Mouse (Mus musculus) C2C12 (cell line): ENCODE results near the gene Pla2g3.

Experiments used
- CEBPB ChIP-seq: IDR thresholded peaks from one replicate; pipeline ENCODE4 v1.6.1; 2011; ENCODE audit warnings: low read depth, mild to moderate bottlenecking, control low read depth, moderate library complexity
- CTCF ChIP-seq: IDR thresholded peaks from one replicate; pipeline ENCODE4 v1.5.1; 2011; ENCODE audit not compliant: control insufficient read depth, insufficient read depth, insufficient read length
- FOSL1 ChIP-seq: IDR thresholded peaks from one replicate; pipeline ENCODE4 v1.8.0; 2011; ENCODE audit warnings: mild to moderate bottlenecking, low read length; ENCODE audit not compliant: poor library complexity, insufficient read depth, severe bottlenecking
- MAX ChIP-seq: IDR thresholded peaks from one replicate; pipeline ENCODE4 v1.6.1; 2011; ENCODE audit warnings: mild to moderate bottlenecking, control low read depth
- MYOD1 ChIP-seq: IDR thresholded peaks from one replicate; pipeline ENCODE4 v1.6.1; 2011; ENCODE audit warnings: low read depth; ENCODE audit not compliant: control insufficient read depth, insufficient read length
- MYOG ChIP-seq: IDR thresholded peaks from one replicate; pipeline ENCODE4 v1.6.1; 2011; ENCODE audit not compliant: control insufficient read depth, insufficient read length; ENCODE audit errors: extremely low read depth

DNA sequence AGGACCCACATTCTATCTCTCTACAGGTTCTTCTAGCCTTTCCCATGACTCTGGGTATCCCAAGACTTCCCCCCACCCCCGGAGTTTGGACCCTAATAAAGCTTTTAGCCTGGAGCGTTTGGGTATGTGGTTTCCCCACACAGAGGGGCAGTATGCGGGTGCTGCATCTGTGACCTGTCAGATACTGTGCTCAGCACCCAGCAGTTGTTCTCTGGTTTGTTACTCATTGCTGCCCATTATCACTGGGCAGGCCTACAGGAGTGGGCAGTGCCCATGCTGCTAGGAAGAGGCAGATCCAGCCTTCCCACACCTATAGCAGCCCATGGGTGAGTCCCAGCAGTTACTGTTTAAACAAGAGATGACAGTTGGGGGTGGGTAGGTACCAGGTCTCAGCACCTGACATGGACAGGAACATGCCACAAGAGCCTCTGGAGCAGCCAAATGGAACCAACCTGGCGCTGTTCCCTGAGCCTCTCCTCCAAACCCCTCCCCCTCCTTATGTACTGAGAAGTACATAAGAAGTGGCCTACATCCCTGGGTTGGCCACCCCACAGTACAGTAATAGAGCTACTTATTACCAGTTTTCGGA, 48.8 kb downstream of the Pla2g3 start:
- TF ChIP-seq MYOD1 (no peak), CTCF (no peak), MYOG (no peak), MAX (no peak), FOSL1 (no peak), CEBPB (no peak)
